Mouse (Mus musculus): ENCODE measurements around the gene Plk3. TPM values are rescaled to one million over a fixed set of nuclear protein-coding genes. Genes with fewer than 3 reads are reported as not detected.

The Plk3 gene
- polyA plus RNA-seq, 1 experiment from 2014 or later, result 18.7 TPM

DNA sequence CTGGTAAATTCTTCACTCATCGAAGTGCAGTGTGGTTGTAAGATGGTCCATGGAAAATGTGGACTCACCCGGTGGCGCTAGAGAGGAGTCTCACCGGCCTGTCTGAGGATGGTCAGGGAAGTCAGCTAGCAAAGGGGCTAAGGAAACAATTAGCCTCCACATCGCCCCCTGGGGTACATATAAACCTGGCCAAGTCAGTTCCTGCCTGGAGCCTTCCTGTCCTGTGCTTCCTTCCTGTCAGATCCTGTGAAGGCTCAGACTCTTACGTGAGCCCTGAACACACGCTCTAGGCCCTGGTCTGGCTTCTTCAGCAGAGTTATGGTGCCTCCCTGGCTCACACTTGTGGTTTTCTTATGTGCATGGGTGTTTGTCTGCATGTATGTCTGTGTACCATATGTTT, 32.5 kb downstream of the Plk3 start:
- H3K9me3 ChIP-seq (replicated peaks; ENCODE audit: control insufficient read depth, low read length, poor library complexity, severe bottlenecking), result no peaks in the 10 kb centered on the region
- 49% methylated on average over 7 of the region's 7 CpGs for WGBS
- H3K27ac ChIP-seq (ENCODE audit: low read length), result no peak overlapping the region
- H3K36me3 ChIP-seq (ENCODE audit: control insufficient read depth, insufficient read depth, low read length), result peaks cover 2% of the 10 kb centered on the region; the same call in 1 of the 2 replicates
- H3K27me3 ChIP-seq (ENCODE audit: control insufficient read depth, insufficient read depth, low read depth, low read length), result no peaks in the 10 kb centered on the region
- ATAC-seq, result no peak
- no peak overlapping the region for H3K9ac ChIP-seq (ENCODE audit: low read depth, low read length)
- H3K4me2 ChIP-seq (ENCODE audit: low read length), result no peak overlapping the region
- H3K4me1 ChIP-seq (ENCODE audit: control insufficient read depth, insufficient read depth, low read length), result peaks cover 21% of the 10 kb centered on the region
- no peak overlapping the region for H3K4me3 ChIP-seq (ENCODE audit: low read depth, low read length)

DNA sequence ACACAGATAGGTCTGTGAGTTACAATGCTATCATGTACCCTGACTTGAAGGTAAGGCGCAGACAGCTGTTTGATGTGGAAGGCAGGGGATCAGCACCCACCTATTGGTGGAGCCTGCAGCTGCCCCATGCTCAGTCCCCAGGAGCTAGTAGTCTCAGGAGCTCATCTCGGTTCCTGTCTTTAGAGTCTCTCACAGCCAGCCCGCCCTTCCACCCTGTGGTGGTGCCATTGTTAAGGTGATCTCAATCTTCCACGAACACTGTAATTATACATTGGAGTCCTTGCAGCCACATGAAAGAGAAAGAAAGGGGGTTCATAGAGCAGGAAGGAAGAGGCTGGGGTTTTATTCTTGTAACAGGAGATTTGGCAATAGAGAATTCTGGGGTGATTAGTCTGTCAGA, 33.7 kb downstream of the Plk3 start:
- H3K4me3 ChIP-seq (ENCODE audit: low read depth, low read length), result no peak overlapping the region
- H3K4me1 ChIP-seq (ENCODE audit: control insufficient read depth, insufficient read depth, low read length), result peaks cover 21% of the 10 kb centered on the region
- no peak overlapping the region for H3K9ac ChIP-seq (ENCODE audit: low read depth, low read length)
- H3K27me3 ChIP-seq (ENCODE audit: control insufficient read depth, insufficient read depth, low read depth, low read length), result no peaks in the 10 kb centered on the region
- H3K9me3 ChIP-seq (replicated peaks; ENCODE audit: control insufficient read depth, low read length, poor library complexity, severe bottlenecking), result no peaks in the 10 kb centered on the region
- no peak for ATAC-seq
- H3K36me3 ChIP-seq (ENCODE audit: control insufficient read depth, insufficient read depth, low read length), result peaks cover 2% of the 10 kb centered on the region; the same call in 1 of the 2 replicates
- no peak overlapping the region for H3K4me2 ChIP-seq (ENCODE audit: low read length)
- H3K27ac ChIP-seq (ENCODE audit: low read length), result no peak overlapping the region
- 65% methylated on average over 4 of the region's 4 CpGs for WGBS

DNA sequence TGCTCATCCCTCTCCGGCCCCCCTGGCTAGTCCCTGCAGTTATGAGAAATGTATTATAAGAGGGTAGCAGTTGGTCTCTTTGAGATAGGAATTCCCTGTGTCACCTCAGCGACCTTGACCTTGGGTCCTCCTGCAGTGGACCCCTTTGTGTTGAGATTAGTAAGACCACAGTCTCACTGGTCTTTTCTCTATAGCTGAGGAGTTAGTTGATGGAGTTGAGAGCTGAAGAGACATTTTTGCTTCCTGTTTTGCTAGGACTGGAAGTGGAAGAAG, 35.1 kb downstream of the Plk3 start:
- no peak overlapping the region for H3K4me2 ChIP-seq (ENCODE audit: low read length)
- no peak overlapping the region for H3K9ac ChIP-seq (ENCODE audit: low read depth, low read length)
- H3K9me3 ChIP-seq (replicated peaks; ENCODE audit: control insufficient read depth, low read length, poor library complexity, severe bottlenecking), result no peaks in the 10 kb centered on the region
- ATAC-seq, result no peak
- peaks cover 3% of the 10 kb centered on the region; the same call in 1 of the 2 replicates for H3K27me3 ChIP-seq (ENCODE audit: control insufficient read depth, insufficient read depth, low read depth, low read length)
- H3K36me3 ChIP-seq (ENCODE audit: control insufficient read depth, insufficient read depth, low read length), result peaks cover 2% of the 10 kb centered on the region; the same call in 1 of the 2 replicates
- no peak overlapping the region for H3K27ac ChIP-seq (ENCODE audit: low read length)
- WGBS, result 36% methylated on average over 2 of the region's 2 CpGs
- peaks cover 21% of the 10 kb centered on the region for H3K4me1 ChIP-seq (ENCODE audit: control insufficient read depth, insufficient read depth, low read length)
- no peak overlapping the region for H3K4me3 ChIP-seq (ENCODE audit: low read depth, low read length)

- Histone ChIP-seq H3K27me3 (ENCODE audit: control insufficient read depth, insufficient read depth, low read depth, low read length) (peaks cover 3% of the 10 kb centered on the region; the same call in 1 of the 2 replicates), H3K4me2 (ENCODE audit: low read length) (peak overlapping the region; percentile 92), H3K4me3 (ENCODE audit: low read depth, low read length) (no peak overlapping the region), H3K9ac (ENCODE audit: low read depth, low read length) (no peak overlapping the region), H3K27ac (ENCODE audit: low read length) (no peak overlapping the region), H3K9me3 (replicated peaks; ENCODE audit: control insufficient read depth, low read length, poor library complexity, severe bottlenecking) (no peaks in the 10 kb centered on the region), H3K4me1 (ENCODE audit: control insufficient read depth, insufficient read depth, low read length) (peaks cover 21% of the 10 kb centered on the region), H3K36me3 (ENCODE audit: control insufficient read depth, insufficient read depth, low read length) (peaks cover 2% of the 10 kb centered on the region; the same call in 1 of the 2 replicates)
- no peak for ATAC-seq
- WGBS, result 38% methylated on average over 8 of the region's 8 CpGs
Measured at GRCm38 (mm10) chr4:117097969-117098763, 35.6 kb downstream of the Plk3 start.

GRCm38 (mm10) chr4:117096666-117097065, 37.1 kb downstream of the Plk3 start:
- no peak; the same call in 1 of the 2 replicates for ATAC-seq
- Histone ChIP-seq H3K27ac (ENCODE audit: low read length) (peak overlapping the region; percentile 45; the same call in 1 of the 2 replicates), H3K4me2 (ENCODE audit: low read length) (peak overlapping the region; percentile 92), H3K4me3 (ENCODE audit: low read depth, low read length) (peak overlapping the region; percentile 76), H3K9me3 (replicated peaks; ENCODE audit: control insufficient read depth, low read length, poor library complexity, severe bottlenecking) (no peaks in the 10 kb centered on the region), H3K27me3 (ENCODE audit: control insufficient read depth, insufficient read depth, low read depth, low read length) (peaks cover 3% of the 10 kb centered on the region; the same call in 1 of the 2 replicates), H3K9ac (ENCODE audit: low read depth, low read length) (peak overlapping the region; percentile 91), H3K36me3 (ENCODE audit: control insufficient read depth, insufficient read depth, low read length) (peaks cover 2% of the 10 kb centered on the region; the same call in 1 of the 2 replicates), H3K4me1 (ENCODE audit: control insufficient read depth, insufficient read depth, low read length) (peaks cover 21% of the 10 kb centered on the region)
- WGBS, result 11% methylated on average over 5 of the region's 5 CpGs

DNA sequence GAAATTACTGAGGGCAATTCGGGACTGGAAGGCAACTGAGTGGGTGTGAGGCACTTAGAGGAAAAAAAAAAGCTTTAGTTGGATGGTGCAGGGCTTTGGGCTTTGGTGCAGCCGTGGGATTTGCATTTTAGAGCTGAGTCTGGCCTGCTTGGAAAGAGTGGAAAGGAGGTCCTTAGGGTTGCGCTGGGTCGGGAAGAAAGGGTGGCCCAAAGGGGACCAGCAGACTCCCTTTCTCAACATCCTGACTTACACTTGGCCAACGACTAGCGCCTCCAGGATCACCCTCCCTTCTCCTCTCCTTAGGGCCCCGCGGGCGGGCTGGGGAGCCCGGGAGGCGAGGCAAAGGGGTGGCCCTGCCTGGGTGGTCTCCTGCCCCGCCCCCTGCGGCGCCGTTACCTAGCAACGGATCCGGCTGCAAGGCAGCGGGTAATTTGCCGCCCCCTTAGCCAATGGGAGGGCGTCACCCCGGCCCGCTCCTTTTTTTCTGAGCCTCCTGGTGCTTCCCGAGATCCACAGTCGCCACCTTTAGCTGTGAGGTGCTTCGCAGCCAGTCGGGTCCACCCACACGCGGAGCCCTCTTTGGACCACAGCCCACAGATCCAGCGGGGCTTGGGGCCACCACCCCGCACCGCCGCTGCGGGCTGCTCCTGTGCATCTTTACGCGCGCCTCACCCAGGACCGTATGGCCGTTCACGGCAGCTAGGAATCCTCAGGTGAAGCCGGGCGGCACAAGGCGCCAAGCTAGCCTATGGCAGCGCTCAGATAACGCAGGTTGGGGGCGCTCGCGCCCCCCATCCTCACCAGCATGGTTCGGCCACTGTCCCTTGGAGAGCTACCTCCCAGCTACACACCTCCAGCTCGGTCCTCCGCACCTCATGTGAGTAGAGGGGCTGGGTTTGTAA, 38.0 kb downstream of the Plk3 start, which contains the start of gene Ptch2:
Ptch2 (plus strand) TSS at position 525 of the 902 bp plus-strand sequence.
- Histone ChIP-seq H3K4me2 (ENCODE audit: low read length) (peak within 1 kb of the TSS; percentile 92), H3K4me3 (ENCODE audit: low read depth, low read length) (peak within 1 kb of the TSS; percentile 76), H3K27me3 (ENCODE audit: control insufficient read depth, insufficient read depth, low read depth, low read length) (peaks cover 3% of the 10 kb centered on the region; the same call in 1 of the 2 replicates), H3K9ac (ENCODE audit: low read depth, low read length) (peak within 1 kb of the TSS; percentile 91), H3K27ac (ENCODE audit: low read length) (peak within 1 kb of the TSS; percentile 76), H3K9me3 (replicated peaks; ENCODE audit: control insufficient read depth, low read length, poor library complexity, severe bottlenecking) (no peaks in the 10 kb centered on the region), H3K36me3 (ENCODE audit: control insufficient read depth, insufficient read depth, low read length) (peaks cover 2% of the 10 kb centered on the region; the same call in 1 of the 2 replicates), H3K4me1 (ENCODE audit: control insufficient read depth, insufficient read depth, low read length) (peaks cover 21% of the 10 kb centered on the region)
- WGBS, result under 1% methylated on average over 50 of the region's 50 CpGs
- ATAC-seq, result peak; percentile 85

GRCm38 (mm10) chr4:117094626-117095361, 39.0 kb downstream of the Plk3 start:
- no peak overlapping the region for H3K27ac ChIP-seq (ENCODE audit: low read length)
- no peaks in the 10 kb centered on the region for H3K9me3 ChIP-seq (replicated peaks; ENCODE audit: control insufficient read depth, low read length, poor library complexity, severe bottlenecking)
- no peak overlapping the region for H3K9ac ChIP-seq (ENCODE audit: low read depth, low read length)
- no peak overlapping the region for H3K4me2 ChIP-seq (ENCODE audit: low read length)
- WGBS, result 79% methylated on average over 3 of the region's 3 CpGs
- ATAC-seq, result no peak
- H3K4me1 ChIP-seq (ENCODE audit: control insufficient read depth, insufficient read depth, low read length), result peaks cover 21% of the 10 kb centered on the region
- no peak overlapping the region for H3K4me3 ChIP-seq (ENCODE audit: low read depth, low read length)
- H3K36me3 ChIP-seq (ENCODE audit: control insufficient read depth, insufficient read depth, low read length), result no peaks in the 10 kb centered on the region
- H3K27me3 ChIP-seq (ENCODE audit: control insufficient read depth, insufficient read depth, low read depth, low read length), result peaks cover 3% of the 10 kb centered on the region; the same call in 1 of the 2 replicates

DNA sequence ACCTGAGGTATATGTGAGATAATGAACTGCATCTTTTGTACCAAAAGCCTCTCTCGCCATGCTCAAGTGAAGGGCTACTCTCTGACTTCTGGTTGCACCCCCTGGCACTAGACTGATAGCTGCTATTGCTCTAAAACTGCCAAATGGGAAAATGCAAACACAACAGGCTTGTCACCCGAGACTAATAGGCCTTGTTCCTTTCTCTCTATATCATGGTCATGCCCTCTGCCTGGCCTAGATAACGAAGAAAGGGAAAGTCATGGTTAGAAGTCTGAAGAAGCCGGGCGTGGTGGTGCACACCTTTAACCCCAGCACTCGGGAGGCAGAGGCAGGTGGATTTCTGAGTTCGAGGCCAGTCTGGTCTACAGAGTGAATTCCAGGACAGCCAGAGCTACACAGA, 43.2 kb downstream of the Plk3 start:
- no peak overlapping the region for H3K4me2 ChIP-seq (ENCODE audit: low read length)
- no peak overlapping the region for H3K27ac ChIP-seq (ENCODE audit: low read length)
- H3K9ac ChIP-seq (ENCODE audit: low read depth, low read length), result no peak overlapping the region
- H3K4me3 ChIP-seq (ENCODE audit: low read depth, low read length), result no peak overlapping the region
- peaks cover 5% of the 10 kb centered on the region; the same call in 1 of the 2 replicates for H3K36me3 ChIP-seq (ENCODE audit: control insufficient read depth, insufficient read depth, low read length)
- H3K4me1 ChIP-seq (ENCODE audit: control insufficient read depth, insufficient read depth, low read length), result no peaks in the 10 kb centered on the region
- no peaks in the 10 kb centered on the region for H3K9me3 ChIP-seq (replicated peaks; ENCODE audit: control insufficient read depth, low read length, poor library complexity, severe bottlenecking)
- peaks cover 3% of the 10 kb centered on the region; the same call in 1 of the 2 replicates for H3K27me3 ChIP-seq (ENCODE audit: control insufficient read depth, insufficient read depth, low read depth, low read length)
- 81% methylated on average over 7 of the region's 7 CpGs for WGBS
- ATAC-seq, result no peak
